In genomic region chr2:63853226-63853625, GRCm38 (mm10) we compare ENCODE assay signal across 16 mouse cellular contexts.
"Had no signal": no experiment of that assay in that cellular context is flagged by ENCODE, and none has a peak within 500 bp of the region (broad histone marks: within the 10 kb centered on the region; RNA-seq: fewer than 3 reads in every experiment).

No protein-coding gene starts in this region.

- ATAC-seq: liver, postnatal 0 days had no signal

- H3K4me1 ChIP-seq: liver, embryonic 13.5 days; lung, embryonic 15.5 days; megakaryocyte, embryonic 14.5 days had no signal

- H3K4me3 ChIP-seq: limb, embryonic 12.5 days; liver, embryonic 13.5 days; lung, embryonic 15.5 days; megakaryocyte, embryonic 14.5 days; myocyte had no signal

- H3K4me2 ChIP-seq: limb, embryonic 12.5 days; liver, embryonic 13.5 days; lung, embryonic 15.5 days had no signal

- H3K9ac ChIP-seq: limb, embryonic 12.5 days; liver, embryonic 13.5 days; liver, postnatal 0 days; lung, embryonic 15.5 days had no signal

- DNase-seq: kidney, postnatal 36 days; layer of hippocampus, adult 9-11 months; layer of hippocampus, postnatal 36 days; liver; liver, embryonic 13.5 days; liver, postnatal 0 days; lung, postnatal 14 days; midbrain, embryonic 14.5 days; thymus, postnatal 4 days had no signal

- H3K9me3 ChIP-seq: limb, embryonic 12.5 days; liver, embryonic 13.5 days; lung, embryonic 15.5 days had no signal

- H3K36me3 ChIP-seq: limb, embryonic 12.5 days; liver, embryonic 13.5 days; lung, embryonic 15.5 days had no signal

- H3K27ac ChIP-seq: kidney, postnatal 0 days; limb, embryonic 12.5 days; liver, embryonic 13.5 days; lung, embryonic 15.5 days; macrophage; stomach, postnatal 0 days had no signal

- H3K27me3 ChIP-seq: limb, embryonic 12.5 days; liver, embryonic 13.5 days; lung, embryonic 15.5 days; megakaryocyte, embryonic 14.5 days had no signal
